In the genomic region with DNA sequence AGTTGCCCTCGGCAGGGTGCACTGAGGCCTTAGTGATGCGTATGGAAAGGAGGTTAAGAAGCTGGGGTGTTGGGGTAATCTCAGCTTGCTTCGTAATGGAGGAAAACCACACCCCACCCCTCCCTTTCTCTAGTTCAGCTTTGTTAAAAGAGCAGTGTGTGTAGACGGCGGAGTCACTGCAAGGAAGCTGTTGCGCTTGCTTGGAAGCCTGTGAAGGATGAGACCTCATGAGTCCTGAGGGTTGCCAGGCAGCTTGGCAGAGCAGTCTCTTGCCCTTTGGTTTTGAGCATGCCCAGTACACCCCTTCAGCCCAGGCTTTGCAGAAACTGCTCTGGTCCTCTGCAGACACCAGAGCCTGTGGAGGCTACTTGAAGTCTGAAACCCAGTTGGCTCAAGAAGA, we compare ENCODE assay signal across 10 mouse cellular contexts. TPM values are rescaled to one million over a fixed set of nuclear protein-coding genes. Genes with fewer than 3 reads are reported as not detected.
DNase-seq lines count a peak whose midpoint lies in the region; ATAC-seq and TF ChIP-seq lines count a peak whose summit lies in the region.
"Had no signal": no experiment of that assay in that cellular context is flagged by ENCODE, and none has a peak within 500 bp of the region (broad histone marks: within the 10 kb centered on the region; RNA-seq: fewer than 3 reads in every experiment).

No protein-coding gene starts in this region.

- no peak for TF ChIP-seq POLR2A in limb, embryonic 14.5 days (IDR thresholded peaks at IDR 0.05; ENCODE audit: borderline replicate concordance, extremely low read depth, insufficient read depth, insufficient read length)

- H3K4me1 ChIP-seq in limb, embryonic 14.5 days (ENCODE audit: control insufficient read depth, insufficient read depth, low read length): peaks cover 19% of the 10 kb centered on the region
- peaks cover 25% of the 10 kb centered on the region for H3K4me1 ChIP-seq in limb, embryonic 10.5 days

- peak; percentile 49 for DNase-seq in adrenal gland, postnatal 10 days
- no peak for DNase-seq in adrenal gland, adult 18-20 months (ENCODE audit: low spot score in 2 of 2)
- DNase-seq in limb, embryonic 14.5 days (ENCODE audit: low spot score): no peak
- DNase-seq in limb, embryonic 10.5 days (ENCODE audit: low spot score): no peak
- DNase-seq in cerebellum, adult 9-11 months: peak; percentile 70
- DNase-seq in thymus, postnatal 0 days (ENCODE audit: low spot score): peak; percentile 30
- no peak for DNase-seq in right cerebral cortex, adult 18-20 months
- no peak for DNase-seq in spleen, adult 18-20 months
- DNase-seq: embryo, embryonic 11 days had no signal

- H3K4me2 ChIP-seq in limb, embryonic 14.5 days (replicated peaks; ENCODE audit: low read depth, low read length, severe bottlenecking): no peak overlapping the region

- H3K9me3 ChIP-seq in limb, embryonic 14.5 days (ENCODE audit: control insufficient read depth, low read length): no peaks in the 10 kb centered on the region
- no peaks in the 10 kb centered on the region for H3K9me3 ChIP-seq in limb, embryonic 10.5 days (replicated peaks)

- no peak overlapping the region for H3K4me3 ChIP-seq in limb, embryonic 14.5 days (replicated peaks; ENCODE audit: low read length)
- H3K4me3 ChIP-seq in limb, embryonic 10.5 days: no peak overlapping the region

- no peaks in the 10 kb centered on the region for H3K27me3 ChIP-seq in limb, embryonic 14.5 days (ENCODE audit: control insufficient read depth, insufficient read depth, low read length)
- no peaks in the 10 kb centered on the region for H3K27me3 ChIP-seq in limb, embryonic 10.5 days (ENCODE audit: low read depth, poor library complexity, severe bottlenecking)

- no peak overlapping the region for H3K27ac ChIP-seq in limb, embryonic 14.5 days (replicated peaks; ENCODE audit: low read depth, low read length)
- H3K27ac ChIP-seq in limb, embryonic 10.5 days: no peak overlapping the region

- peaks cover 66% of the 10 kb centered on the region for H3K36me3 ChIP-seq in limb, embryonic 14.5 days (ENCODE audit: control insufficient read depth, insufficient read depth, low read length)
- H3K36me3 ChIP-seq in limb, embryonic 10.5 days: peaks cover 88% of the 10 kb centered on the region

- 0 out of 2 replicates have a peak overlapping the region, but pooled peaks have one; percentile 0 for H3K9ac ChIP-seq in limb, embryonic 14.5 days (ENCODE audit: low read depth, low read length, severe bottlenecking)

- WGBS in limb, embryonic 14.5 days: 83% methylated on average over 6 of the region's 6 CpGs
- 81% methylated on average over 6 of the region's 6 CpGs for WGBS in limb, embryonic 10.5 days

- ATAC-seq in limb, embryonic 14.5 days (ENCODE audit: low FRiP score, low read depth): no peak
- ATAC-seq: lung, postnatal 0 days had no signal

RNA-seq across cellular contexts. Expression of gene Litaf, which starts 7.1 kb away (rescaled TPM):
- 10 to 100 TPM; 47.5 to 51.3 TPM for total RNA-seq in adrenal gland, postnatal 10 days (2021)
- 10 to 100 TPM; 48.5 to 56.4 TPM for total RNA-seq in adrenal gland, adult 18-20 months (2021)
- 79.8 and 105 TPM in 2 replicates for polyA plus RNA-seq in limb, embryonic 14.5 days (2012; rRNA removed)
- 103 and 109 TPM in 2 replicates for polyA plus RNA-seq in limb, embryonic 14.5 days (2014; fragmentation: Nextera tagmentation; extraction: Ambion mirVana)
- 87.5 and 91.1 TPM in 2 replicates for polyA plus RNA-seq in limb, embryonic 10.5 days (2016; fragmentation: Nextera tagmentation; extraction: Ambion mirVana)
- polyA plus RNA-seq in thymus, postnatal 0 days (2015; fragmentation: Nextera tagmentation; extraction: Ambion mirVana): 36.7 and 38.5 TPM in 2 replicates

RNA-seq across cellular contexts. Expression of gene Snn, which starts 12.3 kb away (rescaled TPM):
- total RNA-seq in adrenal gland, postnatal 10 days (2021): 10 to 100 TPM; 23.2 to 27.3 TPM
- 10 to 100 TPM in 1 of 2 experiments, 1 to 10 TPM in 1; 9.3 to 14.0 TPM for total RNA-seq in adrenal gland, adult 18-20 months (2021)
- 59.0 and 59.7 TPM in 2 replicates for polyA plus RNA-seq in limb, embryonic 14.5 days (2012; rRNA removed)
- 45.2 and 46.9 TPM in 2 replicates for polyA plus RNA-seq in limb, embryonic 14.5 days (2014; fragmentation: Nextera tagmentation; extraction: Ambion mirVana)
- polyA plus RNA-seq in limb, embryonic 10.5 days (2016; fragmentation: Nextera tagmentation; extraction: Ambion mirVana): 47.6 and 55.1 TPM in 2 replicates
- 46.4 and 51.8 TPM in 2 replicates for polyA plus RNA-seq in thymus, postnatal 0 days (2015; fragmentation: Nextera tagmentation; extraction: Ambion mirVana)

Comparison
In these comparisons a context has a peak if more than half of its experiments do, and no peak if none do; other contexts are left out.
1. DNase-seq: peak in adrenal gland, postnatal 10 days (single experiment), cerebellum, adult 9-11 months (single experiment) and thymus, postnatal 0 days (single experiment); none in adrenal gland, adult 18-20 months (0 of 2), limb, embryonic 14.5 days (single experiment), limb, embryonic 10.5 days (single experiment), right cerebral cortex, adult 18-20 months (single experiment) and spleen, adult 18-20 months (0 of 2).